Mouse (Mus musculus) lung, embryonic 14.5 days (tissue): ENCODE data around the gene Ptgs1. TPM values are rescaled to one million over a fixed set of nuclear protein-coding genes. Genes with fewer than 3 reads are reported as not detected.
"Not testable (repeated sequence)": the region's sequence is repeated elsewhere in the genome, so short reads cannot be mapped to it uniquely, and the experiment has no call there.

ENCODE experiments used
- ATAC-seq: fragments of 200-750 bp; cut with Nextera tagmentation; 2 replicates; pipeline ENCODE4 v1.8.0; 2017; ENCODE audit warnings: mild to moderate bottlenecking, moderate TSS enrichment, moderate library complexity; ENCODE audit not compliant: insufficient read depth
- DNase-seq: peaks from one replicate; pipeline ENCODE4 v3.0.0-alpha.2; 2015
- H3K27ac ChIP-seq: fragments of 300-500 bp; sonication (generic); 2 replicates; pipeline ENCODE4 v1.5.1; 2014; ENCODE audit warnings: low read depth, mild to moderate bottlenecking, moderate library complexity
- H3K27me3 ChIP-seq: fragments of 300-500 bp; sonication (generic); 2 replicates; pipeline ENCODE4 v1.6.1; 2014; ENCODE audit warnings: low read length, control low read depth; ENCODE audit not compliant: insufficient read depth
- H3K36me3 ChIP-seq: fragments of 300-500 bp; sonication (generic); 2 replicates; pipeline ENCODE4 v1.6.1; 2014; ENCODE audit warnings: control low read depth; ENCODE audit not compliant: insufficient read depth
- H3K4me1 ChIP-seq: fragments of 300-500 bp; sonication (generic); 2 replicates; pipeline ENCODE4 v1.6.1; 2014; ENCODE audit warnings: antibody characterized with exemption, control low read depth; ENCODE audit not compliant: insufficient read depth
- H3K4me2 ChIP-seq: fragments of 300-500 bp; sonication (generic); 2 replicates; pipeline ENCODE4 v1.6.1; 2014; ENCODE audit warnings: mild to moderate bottlenecking
- H3K4me3 ChIP-seq: fragments of 300-500 bp; sonication (generic); 2 replicates; pipeline ENCODE4 v1.5.1; 2014; ENCODE audit warnings: low read depth, low read length
- H3K9ac ChIP-seq: fragments of 300-500 bp; sonication (generic); 2 replicates; pipeline ENCODE4 v1.6.1; 2014
- H3K9me3 ChIP-seq: fragments of 300-500 bp; sonication (generic); 2 replicates; pipeline ENCODE4 v1.6.1; 2016; ENCODE audit warnings: low read depth, low read length, control low read depth
- CTCF ChIP-seq: IDR thresholded peaks from 2 replicates; pipeline ENCODE4 v1.5.1; 2016; ENCODE audit warnings: antibody characterized with exemption, low read depth
- WGBS: fragments of 180-500 bp; shearing (Covaris S2); extraction: QIAGEN DNeasy Blood & Tissue Kit; methylation state at CpG from one replicate; pipeline ENCODE4 v1.1.7; 2014; 5-methylcytosine and 5-hydroxymethylcytosine counted together
- polyA plus RNA-seq: library from polyadenylated mRNA; unstranded; fragments of >200 nt; fragmentation: Nextera tagmentation; extraction: Ambion mirVana; gene quantifications from 2 replicates; pipeline ENCODE4 v1.2.1, GENCODE M21; 2014

Ptgs1 gene
- polyA plus RNA-seq: 30.2 and 33.4 TPM in 2 replicates

DNA sequence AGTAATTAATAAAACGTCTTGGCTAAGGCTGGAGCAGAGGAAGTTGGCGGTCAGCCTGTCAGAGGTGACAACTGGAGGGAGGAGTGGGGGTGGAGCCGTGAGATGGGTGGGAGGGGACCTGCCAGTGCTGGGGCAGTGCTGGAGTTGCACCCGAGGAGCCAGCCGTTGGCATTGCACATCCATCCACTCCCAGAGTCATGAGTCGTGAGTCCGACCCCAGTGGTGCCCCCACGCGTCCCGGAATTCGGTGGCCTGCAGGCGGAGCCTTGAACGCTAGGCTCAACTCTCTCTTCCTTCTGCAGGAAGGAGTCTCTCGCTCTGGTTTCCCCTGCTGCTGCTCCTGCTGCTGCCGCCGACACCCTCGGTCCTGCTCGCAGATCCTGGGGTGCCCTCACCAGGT lies at the start of gene Ptgs1:
TSS of gene Ptgs1 (plus strand) at position 61 of the 400 bp plus-strand sequence.
- Histone ChIP-seq H3K27me3 (no peaks in the 10 kb centered on the region), H3K9me3 (no peaks in the 10 kb centered on the region), H3K4me2 (peak within 1 kb of the TSS; percentile 74), H3K36me3 (no peaks in the 10 kb centered on the region), H3K4me3 (peak within 1 kb of the TSS; percentile 39), H3K4me1 (peaks cover 12% of the 10 kb centered on the region), H3K27ac (no peak within 1 kb of the TSS; the same call in 1 of the 2 replicates), H3K9ac (peak within 1 kb of the TSS; percentile 43)
- DNase-seq: peak; percentile 70
- WGBS: under 1% methylated on average over 18 of the region's 18 CpGs
- ATAC-seq: peak; percentile 79
- TF ChIP-seq CTCF: peak; percentile 43; the same call in 1 of the 2 replicates

DNA sequence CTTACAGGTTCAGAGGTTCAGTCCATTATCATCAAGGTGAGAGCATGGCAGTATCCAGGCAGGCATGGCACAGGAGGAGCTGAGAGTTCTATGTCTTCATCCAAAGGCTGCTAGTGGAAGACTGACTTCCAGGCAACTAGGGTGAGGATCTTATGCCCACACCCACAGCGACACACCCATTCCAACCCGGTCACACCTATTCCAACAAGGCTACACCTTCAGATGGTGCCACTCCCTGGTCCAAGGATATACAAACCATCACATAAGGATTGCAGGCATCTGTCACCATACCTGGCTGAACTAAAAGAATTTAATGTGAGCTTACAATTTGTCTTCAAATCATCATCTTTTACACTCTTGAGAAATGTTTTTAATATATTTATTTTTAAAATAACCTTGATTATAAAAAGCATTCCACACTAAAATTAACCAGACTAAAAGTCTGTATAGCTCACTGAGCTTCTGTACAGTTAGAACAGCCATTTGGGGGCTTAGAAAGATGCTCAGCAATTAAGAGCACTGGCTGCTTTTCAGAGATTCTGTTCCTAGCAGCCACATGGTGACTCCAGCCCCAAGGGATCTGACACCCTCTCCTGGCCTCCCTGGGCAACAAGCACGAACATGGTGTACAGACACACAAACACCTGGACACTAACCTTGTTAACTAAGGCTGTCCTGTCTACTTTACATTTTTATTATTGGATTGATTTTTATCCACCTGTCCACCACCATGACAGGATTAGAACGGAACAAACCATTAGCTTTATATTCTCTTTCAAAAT lies 48.4 kb upstream of the Ptgs1 start:
- 84% methylated on average over 4 of the region's 4 CpGs for WGBS
- not testable (repeated sequence) for H3K27me3 ChIP-seq, DNase-seq, H3K9ac ChIP-seq, H3K4me3 ChIP-seq, H3K9me3 ChIP-seq, H3K4me2 ChIP-seq, H3K27ac ChIP-seq, ATAC-seq
- Histone ChIP-seq H3K36me3 (peaks cover 15% of the 10 kb centered on the region; the same call in 1 of the 2 replicates), H3K4me1 (peaks cover 15% of the 10 kb centered on the region)

DNA sequence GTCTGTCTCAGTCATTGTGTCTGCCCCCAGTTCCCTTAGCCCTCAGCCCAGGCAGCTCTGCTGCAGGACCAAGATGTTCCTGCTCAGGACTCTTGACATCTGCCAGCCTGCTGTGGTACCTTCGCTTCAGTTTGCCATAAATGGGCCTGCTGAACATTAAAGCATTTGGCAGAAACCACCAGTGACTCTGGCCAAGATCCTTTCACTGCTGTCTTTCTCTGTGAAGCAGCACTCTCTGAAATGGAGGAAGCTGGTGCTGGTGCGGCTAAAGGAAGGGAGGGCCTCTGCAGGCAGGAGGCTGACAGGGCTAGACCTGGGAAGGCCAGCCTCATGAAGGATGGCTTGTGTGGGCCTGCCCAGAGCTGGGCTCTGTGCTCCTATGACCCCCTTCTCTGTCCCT lies 46.9 kb upstream of the Ptgs1 start:
- ATAC-seq (0 out of 2 replicates have a peak, but pooled peaks have one; percentile 45), DNase-seq (peak; percentile 71)
- H3K27me3 ChIP-seq: no peaks in the 10 kb centered on the region
- H3K9me3 ChIP-seq: no peaks in the 10 kb centered on the region
- no peak overlapping the region for H3K4me3 ChIP-seq
- no peak for TF ChIP-seq CTCF
- no peak overlapping the region for H3K9ac ChIP-seq
- H3K27ac ChIP-seq: peak overlapping the region; percentile 81
- peaks cover 8% of the 10 kb centered on the region; the same call in 1 of the 2 replicates for H3K36me3 ChIP-seq
- no peak overlapping the region for H3K4me2 ChIP-seq
- 53% methylated on average over 2 of the region's 2 CpGs for WGBS
- peaks cover 15% of the 10 kb centered on the region for H3K4me1 ChIP-seq

DNA sequence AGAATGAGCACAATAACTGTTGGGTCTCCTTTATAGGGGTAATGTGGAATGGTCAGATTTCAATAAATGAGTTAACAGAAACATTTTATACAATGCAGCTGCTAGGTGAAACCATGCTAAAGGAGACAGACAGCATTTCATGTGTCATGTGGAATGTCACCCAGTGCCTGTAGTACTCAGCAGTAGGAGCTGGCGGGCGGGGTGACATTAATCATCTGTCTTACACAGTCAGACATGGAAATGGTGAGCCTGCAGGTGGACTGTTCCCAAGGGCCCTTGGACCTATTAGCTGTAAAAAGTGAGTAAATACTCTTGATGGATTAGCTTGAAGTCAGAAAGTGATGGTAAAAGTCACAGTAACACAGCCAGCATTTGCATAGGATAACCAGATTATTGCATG lies 46.0 kb upstream of the Ptgs1 start:
- Histone ChIP-seq H3K4me2 (no peak overlapping the region), H3K4me1 (peaks cover 15% of the 10 kb centered on the region), H3K9ac (no peak overlapping the region), H3K9me3 (no peaks in the 10 kb centered on the region), H3K36me3 (peaks cover 8% of the 10 kb centered on the region; the same call in 1 of the 2 replicates), H3K27me3 (no peaks in the 10 kb centered on the region), H3K27ac (peak overlapping the region; percentile 81), H3K4me3 (no peak overlapping the region)
- ATAC-seq: 0 out of 2 replicates have a peak, but pooled peaks have one; percentile 28
- TF ChIP-seq CTCF: no peak
- 82% methylated on average over 2 of the region's 2 CpGs for WGBS
- no peak for DNase-seq

DNA sequence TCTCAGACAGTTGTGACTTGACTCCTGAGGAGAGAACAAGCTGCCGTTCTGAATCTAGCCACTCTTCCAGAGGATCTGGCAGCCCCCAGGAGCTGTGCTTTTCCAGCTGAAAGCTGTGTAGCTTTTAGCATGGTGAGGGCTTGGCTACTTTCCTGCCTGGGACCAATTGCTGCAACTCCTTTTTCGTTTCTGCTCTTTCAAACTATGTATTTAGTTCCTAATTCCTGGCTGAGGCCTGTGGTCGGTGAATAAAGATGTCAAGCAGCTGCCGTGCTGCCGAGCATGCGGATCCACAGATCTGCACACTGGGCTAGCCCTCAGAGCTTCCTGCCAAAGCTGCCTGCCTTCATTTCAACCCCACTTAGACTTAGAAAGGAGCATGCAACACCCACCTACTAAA lies 45.4 kb upstream of the Ptgs1 start:
- 33% methylated on average over 6 of the region's 6 CpGs for WGBS
- H3K36me3 ChIP-seq: peaks cover 1% of the 10 kb centered on the region; the same call in 1 of the 2 replicates
- H3K27ac ChIP-seq: peak overlapping the region; percentile 81

DNA sequence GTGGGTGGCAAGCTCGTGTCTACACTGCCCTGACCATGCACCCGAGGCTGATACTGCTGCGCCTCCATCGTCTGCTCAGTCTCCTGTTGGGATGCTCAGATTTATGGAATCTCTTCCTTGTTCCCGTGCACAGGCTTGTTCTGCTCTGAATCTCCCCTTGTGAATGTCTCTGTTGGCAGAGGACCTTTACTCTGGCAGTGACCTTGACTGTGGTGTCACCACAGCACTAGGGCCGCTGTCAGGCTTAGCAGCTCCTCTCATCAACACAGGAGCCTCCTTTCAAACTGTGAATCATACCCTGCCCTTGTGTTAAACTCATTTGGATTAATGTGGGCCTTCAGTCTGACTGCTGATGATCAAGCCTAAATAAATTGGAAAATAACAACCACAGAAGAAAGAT lies 41.0 kb upstream of the Ptgs1 start:
- WGBS: 80% methylated on average over 6 of the region's 6 CpGs
- H3K9ac ChIP-seq, H3K4me2 ChIP-seq, H3K4me3 ChIP-seq, H3K9me3 ChIP-seq, H3K27ac ChIP-seq, ATAC-seq, H3K36me3 ChIP-seq, DNase-seq, H3K27me3 ChIP-seq, H3K4me1 ChIP-seq: not testable (repeated sequence)

More for the DNA sequence above, 45.4 kb upstream of the Ptgs1 start:
- H3K27me3 ChIP-seq: no peaks in the 10 kb centered on the region
- DNase-seq (peak; percentile 88), ATAC-seq (peak; percentile 87)
- H3K9me3 ChIP-seq: no peaks in the 10 kb centered on the region
- TF ChIP-seq CTCF: no peak
- no peak overlapping the region for H3K9ac ChIP-seq
- H3K4me1 ChIP-seq: peaks cover 15% of the 10 kb centered on the region
- no peak overlapping the region for H3K4me3 ChIP-seq
- no peak overlapping the region for H3K4me2 ChIP-seq

DNA sequence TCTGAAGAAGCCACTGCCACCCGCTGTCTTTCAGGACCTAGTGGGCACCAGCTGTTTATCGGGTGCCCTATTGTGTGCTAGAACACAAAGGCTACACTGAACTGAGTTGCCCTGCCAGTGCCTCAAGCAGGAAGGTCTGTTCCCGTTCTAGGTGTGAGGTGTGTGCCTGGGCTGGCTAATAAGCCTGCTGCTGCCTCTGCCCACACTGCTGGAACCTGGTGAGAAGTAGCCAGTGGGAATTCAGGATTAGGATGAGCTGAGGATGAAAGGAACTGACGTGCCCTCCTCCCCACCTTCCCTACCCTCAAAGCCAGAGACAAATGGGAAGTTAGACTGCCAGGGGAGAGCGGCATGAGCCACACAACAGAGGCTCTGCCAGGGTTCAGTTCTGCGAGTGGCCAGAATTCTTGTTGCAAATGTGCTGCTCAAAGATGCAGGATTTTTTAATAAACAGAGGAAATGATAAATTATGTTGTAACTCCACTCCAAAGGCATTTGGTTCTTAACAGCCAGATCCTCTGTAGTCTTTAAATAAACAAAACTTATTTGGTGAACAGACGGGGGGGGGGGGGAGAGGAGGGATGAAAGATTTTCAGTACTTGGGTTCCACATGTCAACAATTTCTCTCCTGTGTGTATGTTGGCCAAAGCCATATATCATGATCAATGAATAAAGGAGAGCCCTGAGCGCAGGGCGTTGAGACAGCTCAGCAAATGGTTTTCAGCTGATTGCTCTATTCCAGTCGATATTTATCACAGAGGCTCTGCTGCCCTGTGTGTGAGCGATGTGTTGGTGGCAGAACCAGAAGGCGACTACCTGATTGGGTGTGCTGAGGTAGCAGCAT lies 38.9 kb upstream of the Ptgs1 start:
- DNase-seq: peak; percentile 72
- no peak for TF ChIP-seq CTCF
- Histone ChIP-seq H3K4me3 (no peak overlapping the region), H3K36me3 (no peaks in the 10 kb centered on the region), H3K4me2 (peak overlapping the region; percentile 31; the same call in 1 of the 2 replicates), H3K27ac (peak overlapping the region; percentile 46; the same call in 1 of the 2 replicates), H3K4me1 (peaks cover 4% of the 10 kb centered on the region; the same call in 1 of the 2 replicates), H3K9me3 (no peaks in the 10 kb centered on the region), H3K9ac (no peak overlapping the region), H3K27me3 (no peaks in the 10 kb centered on the region)
- WGBS: 20% methylated on average over 12 of the region's 12 CpGs
- ATAC-seq: peak; percentile 82
